Mouse (Mus musculus) limb, embryonic 10.5 days (tissue): ENCODE data around the gene Epha3. TPM values are rescaled to one million over a fixed set of nuclear protein-coding genes. Genes with fewer than 3 reads are reported as not detected.
A peak's percentile ranks its signal among the peaks of the same experiment; 100 is the strongest.

Experiments
- DNase-seq: peaks from one replicate; pipeline ENCODE4 v3.0.0-alpha.2; 2017; ENCODE audit warnings: low spot score
- H3K27ac ChIP-seq: fragments of 300-500 bp; sonication (generic); 2 replicates; pipeline ENCODE4 v1.5.1; 2016; ENCODE audit warnings: mild to moderate bottlenecking
- H3K27me3 ChIP-seq: fragments of 300-500 bp; sonication (generic); 2 replicates; pipeline ENCODE4 v1.6.1; 2016; ENCODE audit warnings: low read depth, mild to moderate bottlenecking; ENCODE audit not compliant: poor library complexity, severe bottlenecking
- H3K36me3 ChIP-seq: fragments of 300-500 bp; sonication (generic); 2 replicates; pipeline ENCODE4 v1.6.1; 2016; ENCODE audit warnings: mild to moderate bottlenecking, moderate library complexity
- H3K4me1 ChIP-seq: fragments of 300-500 bp; sonication (generic); 2 replicates; pipeline ENCODE4 v1.6.1; 2016
- H3K4me3 ChIP-seq: fragments of 300-500 bp; sonication (generic); 2 replicates; pipeline ENCODE4 v1.5.1; 2016; ENCODE audit warnings: mild to moderate bottlenecking, moderate library complexity
- H3K9me3 ChIP-seq: fragments of 300-500 bp; sonication (generic); replicated peaks from 2 replicates; pipeline ENCODE4 v1.6.1; 2016; ENCODE audit warnings: mild to moderate bottlenecking
- WGBS: fragments of 180-500 bp; shearing (Covaris S2); methylation state at CpG from one replicate; pipeline ENCODE4 v1.1.7; 2016; 5-methylcytosine and 5-hydroxymethylcytosine counted together
- polyA plus RNA-seq: library from polyadenylated mRNA; unstranded; fragments of >200 nt; fragmentation: Nextera tagmentation; extraction: Ambion mirVana; gene quantifications from 2 replicates; pipeline ENCODE4 v1.2.1, GENCODE M21; 2016

Epha3 gene
- polyA plus RNA-seq, 1 experiment from 2014 or later = 14.2 TPM

DNA sequence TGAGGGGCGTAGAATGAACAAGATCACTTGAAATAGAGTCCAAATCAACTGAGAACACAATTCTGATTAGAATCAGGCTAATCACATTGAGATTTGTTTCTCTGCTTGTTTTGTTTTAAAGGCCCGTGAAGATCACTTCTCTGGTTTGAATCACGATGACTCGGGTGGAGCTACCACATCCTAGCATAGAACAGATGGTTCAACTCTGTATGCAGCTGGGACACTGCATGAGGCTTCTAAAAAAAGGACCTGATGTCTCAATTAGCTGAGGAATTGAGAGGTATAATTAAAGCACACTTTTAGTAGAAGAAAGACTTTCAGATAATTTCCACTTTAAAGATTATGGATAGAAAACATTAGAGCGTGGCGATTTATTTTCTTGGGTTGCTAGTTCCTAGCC, 242.1 kb downstream of the Epha3 start:
- Histone ChIP-seq H3K4me3 (no peak overlapping the region), H3K9me3 (no peaks in the 10 kb centered on the region)
- 83% methylated on average over 6 of the region's 6 CpGs for WGBS

DNA sequence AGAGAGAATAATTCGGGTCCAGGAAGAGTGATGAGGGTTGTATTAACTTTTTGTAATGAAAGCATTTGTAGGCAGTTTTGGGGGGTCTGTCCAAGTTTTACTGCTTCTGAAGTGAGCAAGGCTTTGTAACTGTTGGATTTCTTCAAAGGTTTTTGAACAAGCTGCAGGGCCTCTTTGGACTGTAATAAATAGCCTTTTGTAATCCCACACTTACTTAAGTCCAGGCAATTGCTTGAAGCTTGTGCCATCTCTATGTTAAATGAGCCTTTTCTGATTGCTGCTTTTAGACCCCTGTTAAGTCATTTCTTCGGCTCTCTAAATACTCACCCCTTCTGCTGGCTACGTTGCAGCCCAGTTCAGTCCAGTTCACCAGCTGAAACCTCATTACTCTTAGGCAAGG, 248.6 kb downstream of the Epha3 start:
- DNase-seq = no peak
- peaks cover 8% of the 10 kb centered on the region for H3K4me1 ChIP-seq

More for the DNA sequence above, 242.1 kb downstream of the Epha3 start:
- DNase-seq = no peak
- H3K27me3 ChIP-seq = no peaks in the 10 kb centered on the region
- H3K36me3 ChIP-seq = no peaks in the 10 kb centered on the region
- H3K4me1 ChIP-seq = no peaks in the 10 kb centered on the region
- H3K27ac ChIP-seq = no peak overlapping the region

DNA sequence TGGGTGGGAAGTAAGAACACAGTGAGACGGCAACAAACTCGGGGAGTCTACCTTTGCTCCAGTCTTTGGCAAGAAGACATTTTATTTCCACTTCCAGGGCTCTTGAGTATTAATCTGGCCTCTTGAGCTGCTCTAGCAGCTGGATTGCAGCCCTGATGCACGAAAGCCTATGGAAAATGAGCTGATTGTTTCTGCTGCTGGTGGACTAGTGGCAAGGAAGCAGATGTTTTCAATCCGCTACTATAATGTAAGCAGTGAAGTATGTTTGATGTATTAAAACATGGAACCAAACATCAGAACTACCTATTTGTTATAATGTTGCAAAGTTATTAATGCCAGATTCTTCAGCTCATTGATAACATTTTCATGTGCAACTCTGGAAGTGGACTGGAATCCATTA, 251.0 kb downstream of the Epha3 start:
- 76% methylated on average over 4 of the region's 4 CpGs for WGBS
- no peaks in the 10 kb centered on the region for H3K27me3 ChIP-seq
- no peak overlapping the region for H3K4me3 ChIP-seq
- no peaks in the 10 kb centered on the region for H3K9me3 ChIP-seq
- DNase-seq = no peak
- H3K27ac ChIP-seq = no peak overlapping the region
- H3K4me1 ChIP-seq = peaks cover 8% of the 10 kb centered on the region
- no peaks in the 10 kb centered on the region for H3K36me3 ChIP-seq

More for the DNA sequence above, 248.6 kb downstream of the Epha3 start:
- Histone ChIP-seq H3K9me3 (no peaks in the 10 kb centered on the region), H3K27me3 (no peaks in the 10 kb centered on the region), H3K4me3 (no peak overlapping the region), H3K36me3 (no peaks in the 10 kb centered on the region), H3K27ac (no peak overlapping the region)
- 16% methylated on average over 3 of the region's 3 CpGs for WGBS

DNA sequence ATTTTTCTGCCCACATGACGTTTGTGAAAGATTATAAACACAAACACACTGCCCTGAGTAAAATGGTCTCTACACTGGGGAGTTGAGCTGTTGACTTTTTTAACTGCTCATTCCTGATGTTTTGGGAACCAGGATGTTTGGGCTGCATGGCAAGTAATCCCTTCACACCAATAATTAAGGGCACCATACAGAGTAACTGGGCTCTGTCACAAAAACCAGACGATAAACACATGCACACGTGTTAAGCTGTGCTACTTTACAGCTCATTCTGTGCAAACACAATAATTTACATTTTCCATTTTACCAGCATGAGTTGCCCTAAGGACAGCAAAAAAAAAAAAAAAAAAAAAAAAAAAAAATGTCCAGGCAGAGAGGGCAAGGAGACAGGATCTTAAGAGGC, 263.7 kb downstream of the Epha3 start:
- 19% methylated on average over 3 of the region's 3 CpGs for WGBS
- H3K27me3 ChIP-seq = peaks cover 13% of the 10 kb centered on the region; the same call in 1 of the 2 replicates

DNA sequence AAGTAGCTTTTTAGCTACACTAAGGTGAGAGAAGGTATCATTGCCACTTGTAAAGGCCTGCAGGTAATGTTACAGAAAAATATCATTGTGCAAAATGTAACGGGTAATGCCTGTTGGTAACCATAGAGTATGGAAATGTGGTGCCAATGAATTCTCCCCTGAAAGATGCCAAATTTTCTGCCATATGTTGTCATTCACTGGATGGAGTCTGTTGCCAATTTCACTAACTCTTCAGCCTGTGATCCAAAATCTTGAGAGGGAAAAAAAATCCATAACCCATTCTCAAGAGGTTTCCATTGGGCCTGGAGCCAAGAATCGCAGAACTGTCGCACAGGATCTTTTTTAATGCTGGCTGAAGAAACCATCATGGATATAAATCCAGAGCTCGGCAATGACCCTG, 269.3 kb downstream of the Epha3 start:
- 99% methylated on average over 4 of the region's 4 CpGs for WGBS
- Histone ChIP-seq H3K27ac (no peak overlapping the region), H3K36me3 (no peaks in the 10 kb centered on the region), H3K4me3 (no peak overlapping the region), H3K27me3 (peaks cover 14% of the 10 kb centered on the region; the same call in 1 of the 2 replicates), H3K4me1 (peaks cover 40% of the 10 kb centered on the region), H3K9me3 (no peaks in the 10 kb centered on the region)
- no peak for DNase-seq

More for the DNA sequence above, 263.7 kb downstream of the Epha3 start:
- Histone ChIP-seq H3K9me3 (no peaks in the 10 kb centered on the region), H3K4me3 (no peak overlapping the region), H3K36me3 (no peaks in the 10 kb centered on the region), H3K27ac (no peak overlapping the region), H3K4me1 (peaks cover 45% of the 10 kb centered on the region)
- DNase-seq = no peak

DNA sequence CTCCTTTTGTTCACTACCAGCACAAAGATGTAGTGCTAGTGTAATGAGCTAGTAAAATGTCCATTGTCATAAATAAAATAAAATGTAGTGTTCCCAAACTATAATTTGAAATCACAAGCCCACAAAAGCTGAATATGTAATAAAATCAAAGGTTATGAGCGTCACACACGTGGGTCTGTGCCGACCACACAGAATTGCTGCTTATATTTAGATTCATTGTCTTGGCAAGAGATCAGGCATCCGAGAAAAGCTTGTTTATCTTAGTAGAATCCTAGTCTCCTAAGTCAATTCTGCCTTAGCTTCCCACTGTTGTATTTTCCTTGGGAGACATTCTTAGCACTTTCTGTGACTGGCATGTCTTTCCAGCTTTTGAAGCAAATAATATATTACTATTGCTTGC, 294.2 kb downstream of the Epha3 start:
- no peak overlapping the region for H3K27ac ChIP-seq
- no peak for DNase-seq
- H3K4me1 ChIP-seq = no peaks in the 10 kb centered on the region
- no peaks in the 10 kb centered on the region for H3K27me3 ChIP-seq
- H3K9me3 ChIP-seq = no peaks in the 10 kb centered on the region
- H3K4me3 ChIP-seq = no peak overlapping the region
- H3K36me3 ChIP-seq = no peaks in the 10 kb centered on the region
- WGBS = 80% methylated on average over 4 of the region's 4 CpGs

DNA sequence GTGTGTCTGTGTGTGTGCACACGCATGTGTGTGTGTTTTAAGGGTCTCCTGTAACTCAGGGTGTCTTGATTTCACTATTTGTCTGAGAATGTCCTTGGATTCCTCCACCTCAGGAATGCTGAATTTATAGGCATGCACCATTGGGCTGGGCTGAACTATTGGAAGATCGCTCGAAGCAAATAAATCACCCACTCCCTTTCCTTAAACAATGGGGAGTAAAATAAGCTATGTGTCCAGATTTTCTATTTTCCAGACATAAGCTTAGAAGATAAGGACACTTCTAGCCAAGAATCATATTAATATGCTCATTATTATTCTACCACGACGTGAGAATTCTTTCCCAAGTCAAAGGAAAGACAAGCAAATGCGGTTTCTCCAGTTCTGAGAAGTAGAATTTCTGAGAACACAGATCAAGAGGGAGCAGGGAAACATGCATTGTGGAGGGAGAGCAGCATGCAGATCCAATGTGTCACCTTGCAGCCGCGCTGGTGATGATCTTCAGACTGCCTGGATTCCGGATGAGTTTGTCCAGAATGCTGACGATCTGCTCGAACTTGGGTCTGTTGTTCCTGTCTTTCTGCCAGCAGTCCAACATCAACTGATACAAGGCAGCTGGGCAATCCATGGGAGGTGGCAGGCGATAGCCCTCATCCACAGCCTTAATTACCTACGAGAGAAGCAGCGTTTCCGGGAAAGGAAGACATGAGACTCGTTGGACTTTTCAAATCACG, 297.7 kb downstream of the Epha3 start:
- H3K9me3 ChIP-seq = no peaks in the 10 kb centered on the region
- no peaks in the 10 kb centered on the region for H3K36me3 ChIP-seq
- H3K27me3 ChIP-seq = no peaks in the 10 kb centered on the region
- WGBS = 78% methylated on average over 17 of the region's 17 CpGs
- H3K4me1 ChIP-seq = peaks cover 4% of the 10 kb centered on the region; the same call in 1 of the 2 replicates
- H3K27ac ChIP-seq = no peak overlapping the region
- no peak overlapping the region for H3K4me3 ChIP-seq
- no peak for DNase-seq

DNA sequence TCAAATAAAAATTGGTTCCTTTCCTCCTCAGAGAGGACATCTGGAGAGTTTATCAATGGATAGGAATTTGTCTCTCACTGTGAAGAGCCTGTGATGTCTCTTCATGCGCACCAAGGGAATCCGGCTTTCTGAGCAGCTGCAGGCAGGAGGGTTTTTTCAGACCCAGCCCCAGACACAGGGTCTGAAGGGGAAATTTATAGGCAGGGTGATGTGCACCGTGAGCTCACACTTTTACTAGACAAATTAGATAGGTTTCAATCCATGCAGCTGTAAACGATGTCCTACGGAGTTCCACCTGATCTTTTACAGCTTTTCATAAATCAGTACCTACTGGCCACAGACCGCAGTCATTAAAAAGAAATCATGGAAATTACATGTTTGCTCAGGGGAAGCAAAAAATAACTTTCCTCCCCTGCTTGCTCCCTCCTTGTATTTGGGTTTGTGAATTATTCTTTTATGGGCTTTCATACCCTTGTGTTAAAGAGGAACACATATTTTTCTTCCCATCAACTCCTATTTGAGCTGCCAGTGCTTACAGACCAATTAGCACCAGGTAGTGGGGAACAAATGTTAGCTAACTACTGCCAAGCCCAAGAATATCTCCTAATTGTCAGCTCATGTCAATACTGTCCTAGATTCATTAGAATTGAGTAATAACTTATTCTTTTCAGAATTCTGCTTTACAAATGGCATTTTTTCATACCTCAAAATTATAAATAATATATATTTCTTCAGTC, 307.4 kb downstream of the Epha3 start:
- H3K36me3 ChIP-seq = no peaks in the 10 kb centered on the region
- 34% methylated on average over 6 of the region's 6 CpGs for WGBS
- peaks cover 12% of the 10 kb centered on the region for H3K4me1 ChIP-seq
- peak; percentile 35 for DNase-seq
- H3K4me3 ChIP-seq = no peak overlapping the region
- H3K27ac ChIP-seq = no peak overlapping the region
- H3K27me3 ChIP-seq = 0 out of 2 replicates have a peak, but pooled peaks cover 4% of the 10 kb centered on the region
- H3K9me3 ChIP-seq = no peaks in the 10 kb centered on the region

DNA sequence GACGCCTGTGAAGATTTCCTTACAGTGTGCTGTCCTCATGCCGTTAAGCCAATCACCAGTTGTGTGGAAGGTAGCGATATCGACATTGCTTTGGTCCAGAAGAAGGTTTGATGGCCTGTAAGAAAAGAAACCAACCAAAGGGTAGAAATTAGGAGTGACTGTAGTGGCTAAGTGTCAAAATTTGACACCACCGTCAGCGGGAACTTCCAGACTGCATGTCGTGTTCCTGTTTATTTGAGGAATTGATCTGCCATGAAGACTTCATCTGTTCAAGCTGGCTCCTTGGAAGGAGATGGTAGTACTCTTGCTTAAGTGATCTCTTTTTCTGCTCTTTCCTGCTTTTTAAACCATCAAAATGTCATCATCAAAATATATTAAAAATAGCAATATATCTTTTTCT, 311.4 kb downstream of the Epha3 start:
- no peaks in the 10 kb centered on the region for H3K36me3 ChIP-seq
- peaks cover 12% of the 10 kb centered on the region for H3K4me1 ChIP-seq
- no peaks in the 10 kb centered on the region for H3K27me3 ChIP-seq
- H3K9me3 ChIP-seq = no peaks in the 10 kb centered on the region
- WGBS = 89% methylated on average over 7 of the region's 7 CpGs
- no peak overlapping the region for H3K4me3 ChIP-seq
- no peak for DNase-seq
- no peak overlapping the region for H3K27ac ChIP-seq

DNA sequence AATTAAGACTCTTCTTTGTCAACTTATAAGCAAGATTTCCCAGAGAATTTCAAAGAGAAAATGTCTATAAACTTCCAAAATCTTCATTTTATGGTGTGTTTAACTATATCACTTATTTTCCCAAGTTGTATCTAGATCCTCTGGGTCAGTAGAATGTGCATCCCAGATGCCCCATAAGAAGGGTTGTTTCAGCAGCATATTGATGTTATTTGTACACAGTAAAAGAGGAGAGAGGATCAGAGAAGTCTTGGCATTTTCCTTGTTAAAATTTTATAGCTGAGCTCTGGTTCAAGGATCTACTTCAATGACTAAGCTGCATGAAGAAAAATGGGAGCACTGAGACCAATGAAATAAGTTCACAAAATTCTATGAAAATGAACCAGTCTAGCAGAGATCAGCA, 324.5 kb downstream of the Epha3 start:
- no peak overlapping the region for H3K27ac ChIP-seq
- H3K9me3 ChIP-seq = no peaks in the 10 kb centered on the region
- H3K4me3 ChIP-seq = no peak overlapping the region
- DNase-seq = no peak
- no peaks in the 10 kb centered on the region for H3K4me1 ChIP-seq
- no peaks in the 10 kb centered on the region for H3K27me3 ChIP-seq
- H3K36me3 ChIP-seq = no peaks in the 10 kb centered on the region

DNA sequence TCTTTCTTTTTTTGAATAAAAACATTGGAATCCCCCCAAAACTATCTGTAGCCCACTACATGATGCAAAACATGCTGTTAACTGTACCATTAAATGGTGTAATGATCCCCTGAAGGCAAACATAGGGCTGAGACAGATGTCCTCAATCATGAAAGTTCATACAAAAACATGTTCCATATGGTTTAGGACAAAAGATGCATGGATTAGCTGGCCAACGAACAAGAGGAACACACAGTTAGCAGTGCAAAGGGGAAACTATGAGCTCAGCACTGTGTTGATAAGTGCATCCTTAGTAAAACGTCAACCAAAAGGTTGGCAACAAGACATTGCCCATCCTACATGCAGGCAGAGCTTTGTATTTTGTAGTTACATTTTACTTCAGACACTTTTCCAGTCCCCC, 335.2 kb downstream of the Epha3 start:
- DNase-seq = no peak
- Histone ChIP-seq H3K4me3 (no peak overlapping the region), H3K9me3 (no peaks in the 10 kb centered on the region), H3K36me3 (no peaks in the 10 kb centered on the region), H3K27me3 (no peaks in the 10 kb centered on the region), H3K27ac (no peak overlapping the region), H3K4me1 (no peaks in the 10 kb centered on the region)
- 75% methylated on average over 2 of the region's 2 CpGs for WGBS

DNA sequence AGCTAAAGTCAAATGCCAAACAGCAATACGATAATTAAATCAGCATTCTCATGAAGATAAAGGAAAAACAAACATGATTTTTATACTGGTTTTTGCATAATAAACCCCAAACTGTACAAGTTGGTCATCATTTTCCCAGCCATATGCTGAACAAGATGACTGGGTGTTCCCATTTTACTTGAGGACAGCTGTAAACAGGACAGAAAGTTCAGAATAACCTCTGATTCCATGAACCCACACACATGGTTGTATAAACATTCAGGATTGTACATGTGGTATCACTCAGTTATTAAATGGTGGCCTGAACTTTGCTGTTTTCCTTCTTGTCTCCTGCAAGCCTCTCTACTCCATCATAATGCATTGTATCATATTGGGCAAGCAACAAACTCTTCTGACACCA, 346.3 kb downstream of the Epha3 start:
- 95% methylated on average over 1 of the region's 1 CpGs for WGBS
- Histone ChIP-seq H3K4me1 (no peaks in the 10 kb centered on the region), H3K36me3 (no peaks in the 10 kb centered on the region), H3K9me3 (no peaks in the 10 kb centered on the region), H3K27ac (no peak overlapping the region), H3K27me3 (no peaks in the 10 kb centered on the region), H3K4me3 (no peak overlapping the region)
- no peak for DNase-seq

DNA sequence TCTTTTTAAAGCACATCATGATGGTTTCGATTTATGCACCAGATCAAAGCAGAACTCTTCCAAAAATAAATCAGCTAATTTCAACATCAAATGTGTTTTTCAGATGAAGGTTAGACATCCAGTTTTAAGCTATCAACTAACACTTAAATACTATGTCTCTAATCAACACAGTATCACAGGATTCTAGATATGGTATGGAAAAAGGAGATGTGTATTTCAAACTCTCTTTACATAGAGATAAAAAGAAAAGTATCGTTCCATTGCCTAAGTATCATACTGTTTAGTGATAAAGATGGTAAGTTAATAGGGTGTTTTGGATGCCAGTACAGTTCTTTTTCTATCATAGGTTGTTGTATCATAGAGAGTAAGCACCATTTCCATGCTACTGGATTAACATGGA, 353.9 kb downstream of the Epha3 start:
- no peak overlapping the region for H3K4me3 ChIP-seq
- 86% methylated on average over 2 of the region's 2 CpGs for WGBS

More for the DNA sequence above, 353.9 kb downstream of the Epha3 start:
- no peaks in the 10 kb centered on the region; the same call in 1 of the 2 replicates for H3K4me1 ChIP-seq
- no peaks in the 10 kb centered on the region for H3K27me3 ChIP-seq
- H3K36me3 ChIP-seq = no peaks in the 10 kb centered on the region
- H3K27ac ChIP-seq = no peak overlapping the region
- no peaks in the 10 kb centered on the region for H3K9me3 ChIP-seq
- DNase-seq = no peak
